Mouse (Mus musculus) neural tube, embryonic 10.5 days (tissue): ENCODE results near the gene Cyb5rl.
"Not testable (repeated sequence)": the region's sequence is repeated elsewhere in the genome, so short reads cannot be mapped to it uniquely, and the experiment has no call there.

Experiments used
- DNase-seq: peaks from one replicate; pipeline ENCODE4 v3.0.0-alpha.2; 2017; ENCODE audit warnings: low spot score; ENCODE audit errors: extremely low spot score

Cyb5rl gene

GRCm38 (mm10) chr4:107108291-107108731, 41.5 kb downstream of the Cyb5rl start:
- peak; percentile 66 for DNase-seq

- not testable (repeated sequence) for DNase-seq
These were observed 42.4 kb downstream of the Cyb5rl start for GRCm38 (mm10) chr4:107109181-107109580.

GRCm38 (mm10) chr4:107114278-107114677, 47.5 kb downstream of the Cyb5rl start:
- no peak for DNase-seq

- DNase-seq: no peak
These were observed 51.1 kb downstream of the Cyb5rl start for GRCm38 (mm10) chr4:107117741-107118385.

DNA sequence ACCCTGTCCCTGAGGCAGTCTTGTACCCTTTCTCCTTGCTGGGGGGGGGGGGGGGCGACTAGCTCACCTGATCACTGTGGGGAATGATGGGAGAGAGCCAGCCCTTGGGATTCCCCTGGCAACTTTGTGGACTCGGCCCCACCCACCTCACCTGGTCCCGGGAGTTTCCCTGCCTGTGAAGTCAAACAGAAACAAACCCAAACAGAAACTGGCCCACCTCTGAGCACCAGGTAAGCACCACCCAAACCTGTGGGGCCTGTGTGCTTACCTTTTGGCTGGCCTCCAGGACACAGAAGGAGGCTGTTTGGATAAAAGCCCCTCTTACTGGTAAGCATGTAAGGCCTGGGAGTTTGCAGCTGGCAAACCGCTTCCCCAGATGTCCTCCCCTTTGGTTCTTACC, 52.3 kb downstream of the Cyb5rl start:
- DNase-seq: no peak

GRCm38 (mm10) chr4:107120676-107121075, 53.9 kb downstream of the Cyb5rl start:
- DNase-seq: no peak

DNA sequence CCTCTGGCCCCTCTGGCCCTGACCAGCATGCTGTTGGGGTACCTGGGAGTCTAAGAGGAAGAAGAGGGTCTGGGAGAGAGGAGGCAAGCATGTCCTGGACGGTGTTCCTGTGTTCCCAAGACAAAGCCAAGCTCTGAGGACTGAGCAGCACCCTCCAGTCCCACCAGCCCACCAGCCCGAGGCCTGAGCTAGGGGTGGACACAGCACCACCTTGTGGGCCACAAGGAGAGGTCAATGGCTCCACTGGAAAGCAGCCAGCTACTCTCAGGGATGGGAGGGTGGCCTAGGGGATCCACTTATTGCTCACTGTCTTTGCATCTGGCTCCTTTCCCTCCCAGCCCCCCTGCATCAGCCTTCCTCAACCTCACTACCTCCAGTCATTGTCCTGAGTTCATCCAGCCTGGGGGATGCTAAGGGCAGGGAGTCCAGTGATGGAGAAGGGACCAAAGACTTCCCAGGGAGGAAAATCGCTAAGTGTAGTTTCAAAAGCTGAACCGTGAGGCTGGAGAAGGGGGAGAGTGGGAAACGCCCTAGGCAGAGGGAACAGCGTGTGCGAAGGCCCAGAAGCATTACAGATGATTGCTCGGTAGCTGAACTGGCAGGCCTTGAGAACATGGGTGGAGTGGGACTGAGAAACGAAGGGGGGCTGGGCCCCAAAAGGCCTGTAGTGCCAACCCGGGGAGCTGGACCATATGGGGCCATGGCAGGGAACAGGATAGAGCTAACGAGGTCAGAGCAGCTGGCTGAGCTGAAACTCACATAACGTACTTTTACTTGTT, 54.6 kb downstream of the Cyb5rl start:
- peak; percentile 73 for DNase-seq

- no peak for DNase-seq
These were observed 57.6 kb downstream of the Cyb5rl start for GRCm38 (mm10) chr4:107124376-107124775.

- DNase-seq: no peak
These were observed 58.3 kb downstream of the Cyb5rl start for GRCm38 (mm10) chr4:107125101-107125500.

- no peak for DNase-seq
These were observed 59.6 kb downstream of the Cyb5rl start for GRCm38 (mm10) chr4:107126389-107126788.

DNA sequence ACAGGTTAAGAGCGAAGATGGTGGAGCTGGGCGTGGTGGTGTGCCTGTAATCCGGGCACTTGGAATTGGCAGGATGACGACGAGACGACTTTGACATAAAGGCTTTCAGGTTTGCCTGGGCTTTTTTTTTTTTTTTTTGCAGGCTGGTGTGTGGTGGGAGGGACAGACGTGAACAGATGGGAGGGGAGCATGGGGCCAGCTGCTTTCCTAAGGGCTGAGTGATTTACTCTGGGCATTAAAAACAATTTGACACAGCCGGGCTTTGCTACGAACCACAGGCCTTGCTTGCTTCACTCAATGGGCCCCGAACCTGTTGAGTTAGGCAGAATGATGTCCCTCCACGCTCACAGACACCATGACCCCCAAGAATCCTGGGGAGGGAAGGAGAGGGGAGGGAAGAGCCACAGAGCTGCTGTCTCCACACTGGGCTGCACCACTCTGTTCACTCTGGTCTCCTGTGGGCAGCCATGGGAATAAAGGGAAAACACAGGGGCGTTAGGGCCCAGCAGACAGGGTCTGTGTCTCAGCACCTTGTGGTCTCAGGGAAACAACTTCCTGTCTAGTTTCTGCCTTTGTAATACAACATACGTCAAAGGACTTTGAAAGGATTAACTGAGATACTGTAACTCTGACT, 60.2 kb downstream of the Cyb5rl start:
- no peak for DNase-seq

DNA sequence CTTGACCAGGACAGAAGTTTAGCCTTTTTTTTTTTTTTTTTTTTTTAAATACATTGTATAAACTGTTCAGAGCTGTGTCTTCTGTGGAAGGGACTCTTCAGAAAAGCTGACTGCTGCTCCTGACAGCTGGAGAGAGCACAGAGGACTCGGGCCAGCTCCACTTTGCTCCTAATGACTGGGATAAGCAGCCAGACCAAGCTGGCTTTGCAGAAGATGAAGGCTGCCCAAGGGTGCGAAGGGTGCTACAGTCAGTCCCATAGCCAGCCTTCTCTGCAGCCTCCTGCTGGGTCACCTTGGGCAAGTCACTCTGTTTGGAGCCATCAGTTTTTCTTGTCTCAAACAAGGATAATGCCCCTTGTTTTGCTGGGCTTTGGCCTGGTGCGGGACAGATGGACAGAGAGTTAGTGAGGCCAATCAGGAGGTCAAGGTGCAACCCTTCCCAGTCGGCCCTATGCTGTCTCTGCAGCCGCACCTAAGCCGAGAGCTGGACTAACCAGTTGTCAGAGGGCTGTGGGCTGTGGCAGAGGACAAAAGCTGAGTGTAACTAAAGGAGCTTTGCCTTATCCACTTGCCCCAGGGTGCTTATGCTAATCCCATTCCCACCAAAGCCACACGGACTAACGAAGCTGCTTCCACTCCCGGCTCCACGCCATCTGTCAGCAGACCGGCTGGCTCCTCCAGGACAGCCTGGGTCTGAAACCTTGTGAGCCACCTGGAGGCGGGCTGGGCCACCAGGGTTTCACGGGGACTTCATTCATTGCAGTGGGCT, 61.3 kb downstream of the Cyb5rl start:
- DNase-seq: peak; percentile 50

DNA sequence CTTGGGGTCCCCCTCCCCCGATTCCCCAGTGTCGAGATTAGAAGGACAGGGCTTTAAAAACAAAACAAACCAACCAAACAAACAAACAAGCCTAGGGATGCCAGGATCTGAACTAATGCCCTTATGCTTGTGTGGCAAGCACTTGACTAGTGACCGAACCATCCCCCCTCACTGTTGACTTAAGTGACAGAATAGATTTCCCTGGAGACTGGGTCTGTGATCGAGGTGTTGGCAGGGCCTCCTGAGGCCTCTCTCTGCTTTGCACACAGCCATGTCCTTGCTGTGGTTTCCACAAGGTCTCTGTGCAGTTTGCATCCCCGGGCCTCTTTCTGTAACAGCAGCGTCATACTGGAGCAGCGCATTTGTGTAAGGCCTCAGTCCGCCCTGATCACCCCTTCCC, 62.6 kb downstream of the Cyb5rl start:
- DNase-seq: no peak

- no peak for DNase-seq
These were observed 63.7 kb downstream of the Cyb5rl start for GRCm38 (mm10) chr4:107130534-107130933.

DNA sequence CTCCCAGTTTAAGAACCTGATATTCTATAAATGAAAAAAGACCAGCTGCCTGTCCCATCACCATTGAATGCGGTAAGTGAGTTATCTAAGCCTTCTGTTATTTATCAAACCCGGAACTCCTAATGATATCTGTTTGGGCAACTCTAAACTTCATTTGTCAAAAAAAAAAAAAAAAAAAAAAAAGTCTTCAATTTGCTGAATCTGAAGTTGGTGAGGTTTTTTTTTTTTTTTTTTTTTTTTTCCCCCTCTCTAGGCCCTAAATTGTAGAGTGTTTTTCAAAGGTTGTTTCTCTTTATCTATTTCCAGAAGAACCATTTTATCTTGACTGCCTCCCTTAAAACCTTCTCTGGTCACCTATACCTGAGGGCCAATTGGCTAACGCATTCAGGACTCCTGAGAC, 68.1 kb downstream of the Cyb5rl start:
- no peak for DNase-seq

DNA sequence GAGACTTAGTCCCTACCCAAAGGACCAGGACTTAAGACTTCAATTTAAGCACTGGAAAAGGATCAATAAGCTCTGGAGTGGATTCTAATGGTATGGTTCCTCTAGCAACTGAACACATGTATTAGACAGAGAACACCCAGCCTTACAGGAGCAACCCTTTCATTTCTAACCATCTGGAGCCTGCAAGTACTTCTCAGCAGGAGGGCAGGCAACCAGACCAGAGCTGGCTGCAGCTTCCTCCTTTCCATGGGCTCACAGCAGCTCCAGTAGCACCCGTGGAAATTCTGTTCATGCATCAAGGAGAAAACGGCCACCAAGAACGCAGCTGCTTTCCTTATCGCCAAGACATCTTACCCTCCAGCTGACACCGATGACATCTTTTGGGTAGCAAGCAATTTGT, 68.9 kb downstream of the Cyb5rl start:
- DNase-seq: no peak

- no peak for DNase-seq
These were observed 69.7 kb downstream of the Cyb5rl start for GRCm38 (mm10) chr4:107136531-107136930.
